Mouse (Mus musculus): ENCODE data around the gene Atxn1l. TPM values are rescaled to one million over a fixed set of nuclear protein-coding genes. Genes with fewer than 3 reads are reported as not detected.
"Not testable (repeated sequence)": the region's sequence is repeated elsewhere in the genome, so short reads cannot be mapped to it uniquely, and the experiment has no call there.

Atxn1l gene
- polyA plus RNA-seq, 1 experiment from 2014 or later, result 7.1 TPM

GRCm38 (mm10) chr8:109759426-109759825, 21.9 kb upstream of the Atxn1l start:
- Histone ChIP-seq H3K4me1 (no peaks in the 10 kb centered on the region), H3K9me3 (replicated peaks) (no peaks in the 10 kb centered on the region; the same call in 1 of the 2 replicates)

DNA sequence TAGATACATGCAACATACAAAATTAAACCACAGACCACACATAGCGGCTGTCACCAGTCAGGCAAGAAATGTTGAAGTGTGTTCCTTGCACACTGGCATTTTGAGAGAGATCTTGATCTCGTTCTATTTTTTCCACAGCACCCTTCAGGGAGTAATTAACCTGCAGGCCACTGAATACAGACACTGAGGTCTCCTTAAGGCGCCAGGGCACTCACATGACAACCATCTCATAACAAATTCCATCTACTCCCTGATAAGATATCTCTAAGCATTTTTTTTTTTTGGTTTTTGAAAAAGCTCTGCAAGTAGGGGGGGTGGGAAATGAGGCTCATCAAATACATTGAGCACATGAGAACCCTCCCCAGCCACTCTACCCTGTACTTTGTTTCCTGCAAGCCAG, 19.3 kb upstream of the Atxn1l start:
- WGBS, result 50% methylated on average over 3 of the region's 3 CpGs

More at GRCm38 (mm10) chr8:109759426-109759825, 21.9 kb upstream of the Atxn1l start:
- no peak overlapping the region for H3K9ac ChIP-seq
- H3K27ac ChIP-seq (replicated peaks), result no peak overlapping the region
- ATAC-seq (ENCODE audit: insufficient number of reproducible peaks, low FRiP score, low TSS enrichment, low read depth), result no peak
- no peaks in the 10 kb centered on the region for H3K27me3 ChIP-seq
- no peak overlapping the region for H3K4me3 ChIP-seq (replicated peaks)
- WGBS, result 88% methylated on average over 7 of the region's 7 CpGs
- H3K4me2 ChIP-seq (replicated peaks), result no peak overlapping the region
- no peaks in the 10 kb centered on the region for H3K36me3 ChIP-seq

GRCm38 (mm10) chr8:109755554-109755953, 18.0 kb upstream of the Atxn1l start:
- H3K9me3 ChIP-seq (replicated peaks); ATAC-seq (ENCODE audit: insufficient number of reproducible peaks, low FRiP score, low TSS enrichment, low read depth); H3K4me3 ChIP-seq (replicated peaks); H3K36me3 ChIP-seq; H3K27ac ChIP-seq (replicated peaks); H3K4me1 ChIP-seq; H3K9ac ChIP-seq; H3K27me3 ChIP-seq; H3K4me2 ChIP-seq (replicated peaks): not testable (repeated sequence)
- 74% methylated on average over 4 of the region's 4 CpGs for WGBS

More for the DNA sequence above, 19.3 kb upstream of the Atxn1l start:
- Histone ChIP-seq H3K27me3 (no peaks in the 10 kb centered on the region), H3K9ac (no peak overlapping the region), H3K36me3 (no peaks in the 10 kb centered on the region), H3K4me1 (no peaks in the 10 kb centered on the region), H3K4me3 (replicated peaks) (no peak overlapping the region), H3K4me2 (replicated peaks) (no peak overlapping the region), H3K9me3 (replicated peaks) (no peaks in the 10 kb centered on the region), H3K27ac (replicated peaks) (no peak overlapping the region)
- no peak for ATAC-seq (ENCODE audit: insufficient number of reproducible peaks, low FRiP score, low TSS enrichment, low read depth)

DNA sequence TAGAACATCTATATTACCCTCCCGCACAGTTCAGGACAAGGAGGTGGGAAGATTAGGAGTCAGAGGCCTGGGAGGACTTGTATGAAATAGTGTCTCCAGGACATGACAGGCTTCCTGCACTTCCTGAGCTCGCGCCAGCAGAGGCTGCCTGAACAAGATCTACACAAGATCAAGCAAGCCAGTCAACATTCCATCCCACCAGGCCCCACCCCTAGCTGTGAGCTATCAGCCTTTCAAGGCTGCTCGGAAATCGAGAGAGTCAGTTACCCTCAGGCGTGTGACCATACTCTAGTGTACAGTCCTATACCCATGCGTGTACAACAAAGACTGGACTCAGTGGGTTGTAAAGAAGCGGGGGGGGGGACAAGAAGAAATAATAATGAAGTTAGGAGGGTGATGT, 17.2 kb upstream of the Atxn1l start:
- H3K4me1 ChIP-seq, result no peaks in the 10 kb centered on the region
- H3K4me3 ChIP-seq (replicated peaks), result no peak overlapping the region
- WGBS, result 69% methylated on average over 8 of the region's 8 CpGs
- H3K27ac ChIP-seq (replicated peaks), result no peak overlapping the region
- H3K9me3 ChIP-seq (replicated peaks), result no peaks in the 10 kb centered on the region
- no peaks in the 10 kb centered on the region for H3K36me3 ChIP-seq
- no peak overlapping the region for H3K4me2 ChIP-seq (replicated peaks)
- no peak for ATAC-seq (ENCODE audit: insufficient number of reproducible peaks, low FRiP score, low TSS enrichment, low read depth)
- no peak overlapping the region for H3K9ac ChIP-seq
- H3K27me3 ChIP-seq, result no peaks in the 10 kb centered on the region

- H3K4me3 ChIP-seq (replicated peaks), result no peak overlapping the region
- no peaks in the 10 kb centered on the region for H3K4me1 ChIP-seq
- WGBS, result 81% methylated on average over 20 of the region's 20 CpGs
- no peak overlapping the region for H3K4me2 ChIP-seq (replicated peaks)
- no peak overlapping the region for H3K9ac ChIP-seq
- H3K27me3 ChIP-seq, result no peaks in the 10 kb centered on the region
- ATAC-seq (ENCODE audit: insufficient number of reproducible peaks, low FRiP score, low TSS enrichment, low read depth), result no peak
- no peak overlapping the region for H3K27ac ChIP-seq (replicated peaks)
- no peaks in the 10 kb centered on the region for H3K36me3 ChIP-seq
- no peaks in the 10 kb centered on the region for H3K9me3 ChIP-seq (replicated peaks)
Observed at GRCm38 (mm10) chr8:109751731-109752485, 14.4 kb upstream of the Atxn1l start.

- no peak for ATAC-seq (ENCODE audit: insufficient number of reproducible peaks, low FRiP score, low TSS enrichment, low read depth)
- Histone ChIP-seq H3K27ac (replicated peaks) (no peak overlapping the region), H3K36me3 (no peaks in the 10 kb centered on the region), H3K4me2 (replicated peaks) (no peak overlapping the region), H3K27me3 (no peaks in the 10 kb centered on the region), H3K4me1 (no peaks in the 10 kb centered on the region), H3K4me3 (replicated peaks) (no peak overlapping the region), H3K9me3 (replicated peaks) (no peaks in the 10 kb centered on the region), H3K9ac (no peak overlapping the region)
- WGBS, result 64% methylated on average over 12 of the region's 12 CpGs
Observed at GRCm38 (mm10) chr8:109750699-109751098, 13.2 kb upstream of the Atxn1l start.

DNA sequence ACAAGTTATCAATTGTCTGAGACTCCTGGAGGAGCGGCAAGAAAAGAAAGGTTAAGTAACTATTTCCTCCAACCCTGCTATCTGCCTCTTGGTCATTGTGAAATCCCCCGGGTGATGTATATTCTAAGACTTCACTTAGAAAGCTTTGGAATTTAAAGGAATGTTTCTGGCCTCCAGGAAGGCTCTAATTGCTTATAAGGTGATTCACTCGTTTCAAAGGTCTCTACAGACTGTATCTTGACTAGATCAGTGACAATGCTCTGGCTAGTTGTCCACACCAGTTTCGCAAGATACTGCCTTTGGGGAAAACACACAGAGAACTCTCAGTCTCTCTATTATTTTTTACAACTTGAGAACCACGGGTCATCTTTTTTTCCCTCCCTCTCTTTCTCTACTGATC, 12.7 kb upstream of the Atxn1l start:
- Histone ChIP-seq H3K36me3 (no peaks in the 10 kb centered on the region), H3K4me1 (no peaks in the 10 kb centered on the region), H3K9me3 (replicated peaks) (no peaks in the 10 kb centered on the region), H3K4me2 (replicated peaks) (no peak overlapping the region), H3K27ac (replicated peaks) (no peak overlapping the region), H3K27me3 (no peaks in the 10 kb centered on the region), H3K4me3 (replicated peaks) (no peak overlapping the region), H3K9ac (no peak overlapping the region)
- WGBS, result 51% methylated on average over 5 of the region's 5 CpGs
- ATAC-seq (ENCODE audit: insufficient number of reproducible peaks, low FRiP score, low TSS enrichment, low read depth), result no peak

DNA sequence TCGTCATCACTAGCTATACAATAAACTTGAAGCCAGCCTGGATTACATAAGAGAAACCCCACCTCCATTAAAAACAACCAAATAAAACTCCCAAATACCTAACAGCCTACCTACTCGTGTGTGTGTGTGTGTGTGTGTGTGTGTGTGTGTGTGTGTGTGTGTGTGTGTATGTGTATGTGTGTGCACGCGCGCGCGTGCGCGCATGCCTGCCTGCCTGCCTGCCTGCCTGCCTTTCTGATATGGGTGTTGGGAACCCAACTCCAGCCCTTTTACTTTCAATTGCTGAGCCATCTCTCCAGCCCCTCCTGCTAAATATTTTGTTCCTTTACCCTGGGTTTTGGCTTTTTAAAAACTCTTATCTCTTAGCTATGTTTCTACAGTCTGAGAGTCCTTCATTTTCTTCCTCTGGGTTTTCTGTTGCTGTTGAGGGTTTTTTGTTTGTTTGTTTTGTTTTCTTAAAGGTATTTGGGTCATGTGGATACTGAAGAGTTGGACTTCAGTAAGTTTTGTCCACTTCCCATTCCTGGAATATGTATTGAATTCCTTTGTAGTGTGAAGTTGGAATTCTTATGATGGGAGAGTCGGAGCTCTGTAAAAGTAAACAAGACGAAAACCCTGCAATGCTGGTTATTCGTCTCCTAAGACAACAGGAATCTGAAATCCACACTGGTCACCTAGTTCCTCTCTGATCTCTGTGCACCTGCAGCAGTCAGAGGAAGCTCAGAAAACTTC, 10.1 kb upstream of the Atxn1l start:
- no peaks in the 10 kb centered on the region for H3K36me3 ChIP-seq
- WGBS, result 80% methylated on average over 12 of the region's 12 CpGs
- H3K9me3 ChIP-seq (replicated peaks), result no peaks in the 10 kb centered on the region
- no peaks in the 10 kb centered on the region for H3K27me3 ChIP-seq
- H3K27ac ChIP-seq (replicated peaks), result no peak overlapping the region
- H3K4me1 ChIP-seq, result no peaks in the 10 kb centered on the region
- no peak overlapping the region for H3K4me2 ChIP-seq (replicated peaks)
- no peak for ATAC-seq (ENCODE audit: insufficient number of reproducible peaks, low FRiP score, low TSS enrichment, low read depth)
- H3K9ac ChIP-seq, result no peak overlapping the region
- no peak overlapping the region for H3K4me3 ChIP-seq (replicated peaks)

GRCm38 (mm10) chr8:109738049-109738380, 476 bp upstream of the Atxn1l start:
- 60% methylated on average over 1 of the region's 1 CpGs for WGBS
- Histone ChIP-seq H3K4me3 (replicated peaks) (peak overlapping the region; percentile 98), H3K9me3 (replicated peaks) (no peaks in the 10 kb centered on the region), H3K27ac (replicated peaks) (no peak overlapping the region), H3K4me2 (replicated peaks) (peak overlapping the region; percentile 73), H3K36me3 (peaks cover 14% of the 10 kb centered on the region), H3K9ac (no peak overlapping the region), H3K4me1 (peaks cover 12% of the 10 kb centered on the region), H3K27me3 (no peaks in the 10 kb centered on the region)
- no peak for ATAC-seq (ENCODE audit: insufficient number of reproducible peaks, low FRiP score, low TSS enrichment, low read depth)

DNA sequence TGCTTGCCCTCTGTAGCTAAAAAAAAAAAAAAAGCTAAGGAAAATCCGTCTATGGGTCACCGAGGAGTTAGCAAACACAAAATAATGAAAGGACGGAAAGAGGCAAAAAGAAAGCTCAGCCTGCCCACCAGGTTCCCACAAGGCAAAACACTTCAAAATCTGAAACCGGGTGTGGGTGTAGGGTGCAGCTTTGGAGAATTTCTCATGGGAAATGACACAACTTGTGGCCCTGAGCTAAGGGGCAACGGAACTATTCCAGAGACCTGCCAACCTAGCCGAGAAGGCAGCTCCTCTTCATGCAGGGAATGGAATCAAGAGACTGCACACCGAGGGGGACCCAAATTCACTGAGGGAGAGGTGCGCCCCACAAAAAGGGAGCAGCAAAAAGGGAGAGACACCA, 720 bp downstream of the Atxn1l start:
- Histone ChIP-seq H3K27ac (replicated peaks) (peak overlapping the region; percentile 76; the same call in 1 of the 2 replicates), H3K4me1 (peaks cover 12% of the 10 kb centered on the region), H3K4me2 (replicated peaks) (peak overlapping the region; percentile 73), H3K36me3 (peaks cover 26% of the 10 kb centered on the region), H3K27me3 (no peaks in the 10 kb centered on the region), H3K9ac (peak overlapping the region; percentile 97), H3K4me3 (replicated peaks) (peak overlapping the region; percentile 98), H3K9me3 (replicated peaks) (no peaks in the 10 kb centered on the region)
- WGBS, result 5% methylated on average over 8 of the region's 8 CpGs
- ATAC-seq (ENCODE audit: insufficient number of reproducible peaks, low FRiP score, low TSS enrichment, low read depth), result no peak

- 74% methylated on average over 3 of the region's 3 CpGs for WGBS
Observed at GRCm38 (mm10) chr8:109734018-109734417, 3.5 kb downstream of the Atxn1l start.

More at GRCm38 (mm10) chr8:109734018-109734417, 3.5 kb downstream of the Atxn1l start:
- Histone ChIP-seq H3K27ac (replicated peaks) (no peak overlapping the region), H3K4me3 (replicated peaks) (no peak overlapping the region), H3K27me3 (no peaks in the 10 kb centered on the region), H3K4me1 (peaks cover 12% of the 10 kb centered on the region), H3K4me2 (replicated peaks) (no peak overlapping the region), H3K36me3 (peaks cover 52% of the 10 kb centered on the region), H3K9me3 (replicated peaks) (no peaks in the 10 kb centered on the region), H3K9ac (no peak overlapping the region)
- no peak for ATAC-seq (ENCODE audit: insufficient number of reproducible peaks, low FRiP score, low TSS enrichment, low read depth)

Measured in embryonic facial prominence, embryonic 15.5 days (tissue).